Mouse (Mus musculus) spleen, adult 2 months (tissue): ENCODE data around the gene Asb4. TPM values are rescaled to one million over a fixed set of nuclear protein-coding genes. Genes with fewer than 3 reads are reported as not detected.
A peak's percentile ranks its signal among the peaks of the same experiment; 100 is the strongest.

ENCODE experiments used
- DNase-seq, 2 experiments: peaks; one replicate each; pipeline versions ENCODE4 v3.0.0 to v3.0.0-alpha.2; 2012 to 2021; ENCODE audit warnings: low spot score in 2 of 2, low read depth in 1 of 2
- H3K27ac ChIP-seq: fragments of 200-500 bp; 2 replicates; pipeline ENCODE4 v1.5.1; 2012; ENCODE audit warnings: low read length, inconsistent platforms; ENCODE audit not compliant: insufficient read depth
- H3K27me3 ChIP-seq: fragments of 200-500 bp; 2 replicates; pipeline ENCODE4 v1.6.1; 2012; ENCODE audit warnings: mild to moderate bottlenecking, moderate library complexity, low read length, inconsistent platforms; ENCODE audit not compliant: control insufficient read depth, insufficient read depth
- H3K36me3 ChIP-seq: fragments of 200-500 bp; 2 replicates; pipeline ENCODE4 v1.6.1; 2012; ENCODE audit warnings: mild to moderate bottlenecking, low read length, inconsistent platforms; ENCODE audit not compliant: control insufficient read depth, insufficient read depth
- H3K4me1 ChIP-seq: fragments of 200-500 bp; 2 replicates; pipeline ENCODE4 v1.6.1; 2011; ENCODE audit warnings: inconsistent platforms; ENCODE audit not compliant: control insufficient read depth, insufficient read depth, insufficient read length
- H3K4me3 ChIP-seq: fragments of 200-500 bp; 2 replicates; pipeline ENCODE4 v1.5.1; 2011; ENCODE audit warnings: mild to moderate bottlenecking, inconsistent platforms; ENCODE audit not compliant: insufficient read depth, insufficient read length; ENCODE audit errors: extremely low read depth
- CTCF ChIP-seq: fragments of 200-500 bp; IDR thresholded peaks from 2 replicates; pipeline ENCODE4 v1.5.1; 2011; ENCODE audit warnings: mild to moderate bottlenecking, inconsistent platforms; ENCODE audit not compliant: insufficient read depth, insufficient read length, insufficient replicate concordance; ENCODE audit errors: extremely low read depth
- POLR2A ChIP-seq: fragments of 200-500 bp; IDR thresholded peaks from 2 replicates; pipeline ENCODE4 v1.6.1; 2011; ENCODE audit warnings: low read depth, low read length, inconsistent platforms
- WGBS: fragments of 180-500 bp; shearing (Covaris S2); methylation state at CpG from one replicate; pipeline ENCODE4 v1.1.7; 2018; 5-methylcytosine and 5-hydroxymethylcytosine counted together
- polyA plus RNA-seq: library from polyadenylated mRNA; depleted of rRNA; stranded (reverse); fragments of >200 nt; gene quantifications from 2 replicates; pipeline ENCODE4 v1.2.3, GENCODE M21; 2012

Gene Asb4
- polyA plus RNA-seq, 1 experiment: 0.30 TPM

DNA sequence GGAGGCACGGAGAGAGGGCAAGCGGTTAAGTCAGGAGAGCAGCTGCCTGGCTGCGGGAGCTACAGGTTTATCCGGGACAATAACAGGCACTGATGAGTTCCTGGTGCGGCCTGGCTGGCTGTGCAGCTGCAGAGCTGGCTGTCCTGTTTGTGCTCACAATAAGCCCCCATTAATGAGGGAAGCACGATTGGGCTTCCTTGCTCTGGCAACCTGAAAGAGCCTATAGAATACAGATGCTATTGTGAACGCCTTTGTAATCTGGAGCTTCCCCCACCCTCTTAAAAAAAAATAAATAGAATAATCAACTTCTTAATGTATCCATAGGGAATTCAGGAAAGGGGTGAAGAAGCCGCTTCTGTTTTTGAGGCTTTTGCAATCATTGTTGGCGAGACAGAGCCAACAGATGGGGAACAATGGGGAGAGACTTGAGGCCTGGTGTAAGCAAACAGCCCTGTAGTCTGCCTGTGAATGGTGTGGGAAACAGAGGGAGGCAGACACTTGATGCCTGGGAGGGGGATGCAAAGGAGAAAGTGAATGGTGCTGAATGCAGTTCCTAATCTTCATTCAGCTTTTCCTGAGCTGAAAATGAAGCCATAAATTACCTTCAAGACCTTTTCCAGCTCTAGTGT is 2.4 kb upstream of the Asb4 start:
- Histone ChIP-seq H3K27me3 (peaks cover 7% of the 10 kb centered on the region), H3K27ac (no peak overlapping the region), H3K4me1 (peaks cover 5% of the 10 kb centered on the region; the same call in 1 of the 2 replicates), H3K4me3 (no peak overlapping the region), H3K36me3 (no peaks in the 10 kb centered on the region)
- DNase-seq: no peak
- TF ChIP-seq POLR2A (no peak), CTCF (no peak)
- 83% methylated on average over 9 of the region's 9 CpGs for WGBS

DNA sequence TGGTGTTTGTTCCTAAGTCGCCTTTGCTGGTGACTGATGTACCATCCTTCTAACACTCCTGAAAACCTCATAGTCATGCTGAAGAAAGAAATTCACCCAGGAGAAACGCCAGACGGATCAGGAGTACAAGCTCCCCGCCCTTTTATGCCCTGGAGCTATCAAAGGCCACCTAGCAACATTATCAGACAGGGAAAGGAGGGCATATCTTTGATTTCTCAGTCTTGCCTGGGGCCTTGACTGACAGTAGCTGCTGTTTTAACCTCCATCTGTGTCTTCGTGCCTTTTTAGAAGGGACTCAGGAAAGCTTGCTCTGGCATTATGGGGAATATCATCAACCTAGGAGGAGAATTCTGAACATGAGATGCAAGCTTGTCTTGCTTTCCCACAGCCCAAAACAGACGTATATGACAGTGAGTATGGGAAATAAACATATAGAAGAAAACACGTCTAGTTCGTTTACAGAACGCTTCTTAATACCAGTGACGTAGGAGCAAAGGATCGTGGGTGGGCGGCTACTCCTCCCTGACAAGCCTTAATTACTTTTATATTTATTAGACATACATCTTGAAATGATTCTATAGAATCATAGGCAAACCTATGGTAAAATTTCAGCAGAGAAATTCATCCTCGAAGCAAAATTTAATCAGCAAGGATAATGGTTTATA is 1.1 kb upstream of the Asb4 start:
- H3K4me3 ChIP-seq: no peak overlapping the region
- WGBS: 66% methylated on average over 13 of the region's 13 CpGs
- H3K36me3 ChIP-seq: no peaks in the 10 kb centered on the region
- peaks cover 5% of the 10 kb centered on the region; the same call in 1 of the 2 replicates for H3K4me1 ChIP-seq
- no peak overlapping the region for H3K27ac ChIP-seq
- H3K27me3 ChIP-seq: peaks cover 7% of the 10 kb centered on the region
- no peak for TF ChIP-seq CTCF
- TF ChIP-seq POLR2A: no peak
- DNase-seq: no peak

DNA sequence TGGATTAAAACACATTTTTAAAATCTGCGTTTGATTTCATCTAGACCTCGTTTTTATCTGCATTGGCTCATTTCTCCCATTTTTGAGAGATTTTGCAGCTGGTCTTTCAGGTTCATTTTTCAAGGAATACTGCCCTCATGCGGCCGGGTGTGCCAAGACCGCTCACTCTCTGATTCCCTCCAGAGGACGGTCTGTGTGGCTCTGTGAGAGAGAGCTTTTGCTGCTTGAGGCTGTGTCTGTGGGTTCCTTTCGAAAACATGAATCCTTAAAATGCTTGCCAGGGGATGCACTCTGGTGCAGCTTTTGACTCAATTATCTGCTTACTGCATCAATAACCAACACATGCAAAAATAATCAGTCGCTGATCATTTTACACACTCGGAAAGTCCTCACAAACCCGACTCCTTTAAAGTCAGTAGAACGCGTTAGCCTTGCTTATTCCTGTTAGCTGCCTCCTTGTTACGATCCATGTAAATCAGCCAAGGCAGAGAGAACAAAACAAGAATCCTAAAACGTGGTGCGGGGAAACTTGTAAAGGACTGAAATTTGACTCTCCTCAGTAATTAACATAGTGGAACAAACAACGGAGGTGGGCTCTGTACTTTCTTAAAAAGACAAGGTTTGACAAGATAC is 487 bp upstream of the Asb4 start:
- peak; percentile 39 to 66 for DNase-seq
- H3K4me1 ChIP-seq: peaks cover 5% of the 10 kb centered on the region; the same call in 1 of the 2 replicates
- H3K4me3 ChIP-seq: no peak overlapping the region
- 2% methylated on average over 16 of the region's 16 CpGs for WGBS
- TF ChIP-seq POLR2A (no peak), CTCF (peak; percentile 78)
- no peaks in the 10 kb centered on the region for H3K36me3 ChIP-seq
- H3K27ac ChIP-seq: no peak overlapping the region
- peaks cover 7% of the 10 kb centered on the region for H3K27me3 ChIP-seq

DNA sequence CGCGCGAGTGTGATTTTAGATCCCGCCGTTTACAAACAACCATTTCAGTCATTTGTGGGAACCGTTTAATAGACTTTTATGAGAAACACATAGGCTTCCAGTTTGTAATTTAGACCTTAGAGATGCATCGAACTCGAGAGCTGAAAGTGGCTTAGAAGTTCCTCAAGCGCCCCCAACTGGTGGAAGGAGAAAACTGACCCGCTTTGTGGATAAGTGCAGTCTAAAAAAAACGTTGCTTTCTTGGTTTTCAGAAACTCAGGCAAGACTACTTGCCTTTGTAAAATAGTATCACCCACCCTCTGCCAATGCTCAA is 948 bp downstream of the Asb4 start:
- no peaks in the 10 kb centered on the region for H3K36me3 ChIP-seq
- peak; percentile 50 to 57 for DNase-seq
- peaks cover 11% of the 10 kb centered on the region for H3K27me3 ChIP-seq
- TF ChIP-seq CTCF (peak; percentile 49; the same call in 1 of the 2 replicates), POLR2A (no peak)
- no peak overlapping the region for H3K4me3 ChIP-seq
- 2% methylated on average over 11 of the region's 11 CpGs for WGBS
- peaks cover 5% of the 10 kb centered on the region; the same call in 1 of the 2 replicates for H3K4me1 ChIP-seq
- H3K27ac ChIP-seq: no peak overlapping the region

DNA sequence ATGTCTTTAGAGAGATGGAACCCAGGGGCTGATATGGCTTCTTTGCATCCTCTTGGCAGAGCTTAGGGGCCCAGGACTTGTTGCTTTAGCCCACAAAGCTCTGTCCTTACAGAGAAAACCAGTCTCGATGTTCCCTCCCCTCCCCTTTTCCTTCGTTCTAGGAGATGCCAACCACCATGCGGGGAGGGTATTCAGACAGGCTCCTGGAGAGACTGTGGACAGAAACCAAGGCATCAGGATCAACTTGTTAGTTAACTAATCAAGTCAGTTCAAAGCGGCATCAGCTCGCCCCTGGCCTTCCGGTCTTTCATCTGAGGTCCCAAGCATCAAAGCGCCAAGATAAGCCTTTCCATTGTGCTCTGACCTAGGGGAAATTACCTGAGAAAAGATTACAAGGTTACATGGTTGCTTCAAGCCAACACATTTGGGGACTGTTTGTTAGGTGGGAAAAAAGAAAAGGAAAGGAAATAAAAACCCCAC is 2.0 kb downstream of the Asb4 start:
- WGBS: 81% methylated on average over 7 of the region's 7 CpGs
- no peaks in the 10 kb centered on the region for H3K36me3 ChIP-seq
- H3K4me3 ChIP-seq: no peak overlapping the region
- H3K4me1 ChIP-seq: peaks cover 5% of the 10 kb centered on the region; the same call in 1 of the 2 replicates
- H3K27ac ChIP-seq: no peak overlapping the region
- no peak for TF ChIP-seq POLR2A
- TF ChIP-seq CTCF: no peak
- H3K27me3 ChIP-seq: peaks cover 11% of the 10 kb centered on the region
- no peak for DNase-seq

DNA sequence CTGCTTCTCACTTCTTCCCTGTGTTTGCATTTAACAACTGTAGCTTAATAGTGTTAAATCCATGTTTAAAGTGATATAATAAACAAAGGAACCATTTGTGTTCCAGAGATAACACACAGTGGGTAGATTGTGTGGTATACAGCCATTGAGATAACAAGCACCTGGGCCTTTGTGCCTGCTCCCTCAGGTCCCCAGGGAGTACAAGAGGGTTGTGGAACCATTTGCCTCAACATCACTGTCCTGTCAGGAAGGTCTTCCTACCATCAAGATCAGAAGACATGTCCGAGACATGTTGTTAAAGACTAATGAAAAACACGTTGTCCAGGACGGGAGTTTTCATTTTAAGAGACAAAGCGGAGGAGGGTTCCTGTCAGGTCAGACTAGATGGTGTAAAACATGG is 3.3 kb downstream of the Asb4 start:
- no peak overlapping the region for H3K4me3 ChIP-seq
- DNase-seq: no peak
- H3K4me1 ChIP-seq: peaks cover 5% of the 10 kb centered on the region; the same call in 1 of the 2 replicates
- TF ChIP-seq CTCF (no peak), POLR2A (no peak)
- no peak overlapping the region for H3K27ac ChIP-seq
- no peaks in the 10 kb centered on the region for H3K36me3 ChIP-seq
- peaks cover 11% of the 10 kb centered on the region for H3K27me3 ChIP-seq
- 93% methylated on average over 4 of the region's 4 CpGs for WGBS

DNA sequence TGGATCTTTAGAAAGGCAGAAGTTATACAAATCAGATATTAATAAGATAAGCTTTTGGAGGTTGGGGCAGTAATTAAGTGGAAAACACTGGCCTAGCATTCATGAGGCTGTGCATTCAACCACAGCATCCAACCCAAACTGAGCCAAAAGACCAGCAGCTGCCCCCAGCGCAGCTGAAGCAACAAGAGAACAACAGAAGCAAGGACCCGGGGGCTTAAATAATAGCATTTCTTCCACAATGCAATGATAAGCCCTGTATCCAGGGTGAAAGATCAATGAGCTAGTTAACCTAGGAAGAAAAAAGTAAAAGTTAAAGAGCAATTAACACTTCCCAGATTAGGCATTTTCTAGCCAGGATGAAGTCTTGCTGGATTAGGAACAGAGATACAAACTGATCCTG is 4.2 kb downstream of the Asb4 start:
- peaks cover 11% of the 10 kb centered on the region for H3K27me3 ChIP-seq
- 95% methylated on average over 2 of the region's 2 CpGs for WGBS
- no peak overlapping the region for H3K27ac ChIP-seq
- H3K36me3 ChIP-seq: no peaks in the 10 kb centered on the region
- DNase-seq: no peak
- H3K4me1 ChIP-seq: peaks cover 5% of the 10 kb centered on the region; the same call in 1 of the 2 replicates
- TF ChIP-seq POLR2A (no peak), CTCF (no peak)
- H3K4me3 ChIP-seq: no peak overlapping the region
